Mouse (Mus musculus) heart, adult 9 months (tissue): ENCODE data around the gene Nmnat2.

ENCODE experiments used
- DNase-seq, 2 experiments: peaks; one replicate each; pipeline ENCODE4 v3.0.0; 2022; ENCODE audit warnings: low spot score in 2 of 2

Nmnat2 gene

DNA sequence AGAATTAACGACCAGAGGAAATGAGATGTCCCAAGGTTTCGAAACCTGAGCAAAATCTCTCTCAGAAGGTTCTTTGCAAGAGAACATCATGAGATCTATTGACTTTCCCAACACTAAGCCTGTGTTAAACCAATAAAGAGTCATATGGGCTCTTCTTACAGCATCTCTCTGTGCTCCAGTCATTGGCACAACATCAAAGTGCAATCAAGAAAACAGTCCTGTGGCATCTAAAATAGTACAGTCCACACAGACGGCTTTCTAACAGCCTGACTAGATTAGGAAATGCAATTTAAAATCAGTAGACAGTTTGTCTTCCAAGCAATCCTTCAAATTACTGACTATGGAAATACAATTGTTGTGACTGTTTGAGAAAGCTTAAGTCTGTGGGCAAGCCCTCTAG, 32.2 kb downstream of the Nmnat2 start:
- no peak for DNase-seq

DNA sequence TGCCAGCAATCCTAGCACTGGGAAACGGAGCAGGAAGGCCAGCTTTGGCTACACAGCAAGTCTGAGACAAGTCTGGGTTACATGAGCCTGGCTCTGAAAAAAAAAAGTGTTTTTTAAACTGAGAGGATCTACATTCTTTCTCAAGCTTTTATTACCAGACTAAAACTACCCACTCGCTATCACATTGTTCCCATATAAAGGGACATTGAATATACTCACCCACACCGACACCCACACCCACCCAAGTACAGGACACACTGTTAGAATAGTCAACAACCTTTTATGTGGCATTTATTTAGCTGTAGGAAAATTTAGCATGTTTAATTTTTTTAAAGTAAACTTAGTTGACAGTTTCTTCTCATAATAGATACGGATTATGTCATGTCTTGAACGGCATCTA, 35.3 kb downstream of the Nmnat2 start:
- no peak for DNase-seq

- no peak for DNase-seq
Observed at GRCm38 (mm10) chr1:152992271-152993134, 37.7 kb downstream of the Nmnat2 start.

- no peak for DNase-seq
Observed at GRCm38 (mm10) chr1:152993803-152994202, 39.0 kb downstream of the Nmnat2 start.

DNA sequence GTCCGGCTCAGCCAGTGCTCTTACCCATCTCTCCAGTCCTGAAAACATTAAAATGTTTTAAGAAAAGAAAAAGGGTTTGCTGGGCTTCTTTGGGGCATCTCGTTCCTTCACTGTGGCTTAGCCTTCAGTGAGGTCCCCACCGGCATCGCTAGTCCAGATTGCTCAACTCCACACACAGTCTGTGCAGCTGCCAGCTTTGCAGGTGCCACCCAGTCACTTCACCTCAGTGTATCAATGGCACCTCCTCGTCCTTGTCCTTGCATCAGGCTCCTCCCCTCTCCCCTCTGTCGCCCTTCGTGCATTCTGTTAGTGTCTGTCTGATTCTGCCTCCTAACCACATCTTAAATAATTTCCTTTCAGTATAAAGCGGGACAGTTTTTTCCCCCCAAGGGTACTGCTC, 45.2 kb downstream of the Nmnat2 start:
- DNase-seq = no peak

DNA sequence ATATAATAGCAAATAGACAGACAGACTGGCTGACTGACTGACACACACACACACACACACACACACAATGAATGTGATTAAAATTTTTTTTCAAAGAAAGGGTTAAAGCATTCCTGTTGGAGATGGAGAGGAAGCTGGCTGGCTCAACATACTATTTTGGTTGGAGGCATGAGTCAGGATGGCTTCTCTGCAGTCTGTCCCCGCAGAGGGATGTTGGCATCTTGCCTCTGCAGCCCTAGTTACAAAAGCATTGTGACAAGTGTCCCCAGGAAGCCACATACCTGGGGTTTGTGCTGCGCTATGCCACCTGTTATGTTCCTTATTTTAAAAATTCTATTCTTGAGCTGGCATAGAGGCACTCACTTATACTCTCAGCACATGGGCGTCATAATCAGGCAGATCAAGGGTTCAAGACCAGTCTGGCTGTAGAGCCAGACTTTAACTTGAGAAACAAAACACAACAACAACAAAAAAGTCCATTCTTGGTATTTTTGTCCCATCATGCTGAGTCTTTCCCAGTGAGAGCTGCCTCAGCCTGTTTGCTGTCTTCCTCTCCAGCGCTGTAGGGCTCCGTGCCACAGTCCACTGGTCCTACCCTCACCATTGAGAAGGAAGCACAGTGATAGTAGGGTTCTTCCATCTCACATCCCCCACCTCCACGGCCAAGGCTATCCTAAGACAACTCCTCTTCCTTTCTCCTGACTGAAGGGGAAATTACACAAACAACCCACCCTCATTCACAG, 45.9 kb downstream of the Nmnat2 start:
- DNase-seq = no peak

GRCm38 (mm10) chr1:153002295-153003050, 47.7 kb downstream of the Nmnat2 start:
- DNase-seq = no peak

DNA sequence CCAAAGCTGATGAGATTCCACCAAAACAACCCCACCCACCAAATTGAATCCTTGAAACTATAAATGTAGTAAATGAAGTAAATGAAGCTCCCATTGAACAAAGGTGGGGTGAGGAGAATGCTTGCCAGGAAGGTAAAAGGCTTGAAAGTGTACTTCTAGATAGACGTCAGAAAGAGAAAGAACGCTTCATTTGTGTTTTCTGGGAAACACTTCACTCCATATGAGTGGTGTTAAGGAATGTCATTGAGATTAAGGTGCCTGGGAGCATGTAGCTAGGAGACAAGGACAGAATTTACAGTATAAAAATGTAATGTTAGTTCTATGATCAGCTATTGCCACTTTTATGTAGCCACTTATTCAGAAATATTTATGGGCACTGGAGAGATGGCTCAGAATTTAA, 49.7 kb downstream of the Nmnat2 start:
- DNase-seq = no peak

- no peak for DNase-seq
Observed at GRCm38 (mm10) chr1:153006054-153006453, 51.3 kb downstream of the Nmnat2 start.

DNA sequence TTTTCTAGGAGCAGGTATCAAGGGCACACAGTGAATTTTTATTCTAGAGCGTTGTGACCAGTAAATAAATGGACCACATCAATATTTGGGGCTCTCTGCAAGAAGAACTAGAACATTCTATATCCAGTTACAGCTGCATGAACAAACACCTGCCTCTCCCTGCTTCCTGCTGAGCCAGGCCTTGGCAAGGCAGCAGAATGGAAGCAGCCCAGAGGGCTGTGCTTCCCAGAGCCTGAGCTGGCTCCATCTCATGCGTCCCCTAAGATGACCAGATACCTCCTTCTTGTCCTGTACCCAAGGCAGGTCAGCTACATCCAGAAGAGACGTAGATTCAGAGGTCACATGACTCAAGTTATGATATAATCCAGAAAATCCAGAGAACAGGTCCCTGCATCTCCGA, 52.0 kb downstream of the Nmnat2 start:
- DNase-seq = no peak

DNA sequence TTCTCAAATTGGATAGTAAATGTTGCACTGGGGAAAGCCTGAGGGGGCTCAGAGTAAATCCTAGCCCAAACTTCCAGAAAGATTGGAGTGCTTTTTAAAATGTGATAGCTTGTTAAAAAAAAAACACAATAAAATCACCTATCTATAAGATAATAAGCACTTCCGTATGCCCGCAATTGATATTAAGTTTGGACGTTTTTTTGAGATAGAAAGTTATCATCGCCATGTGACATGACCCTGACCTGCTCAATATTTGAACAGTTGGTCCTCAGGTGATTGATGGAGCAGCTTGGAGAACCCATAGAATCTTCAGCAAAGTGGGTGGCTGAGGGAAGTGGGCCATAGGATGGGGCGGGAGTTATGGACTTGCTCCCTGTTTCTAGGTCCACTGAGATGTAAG, 52.5 kb downstream of the Nmnat2 start:
- DNase-seq = no peak

DNA sequence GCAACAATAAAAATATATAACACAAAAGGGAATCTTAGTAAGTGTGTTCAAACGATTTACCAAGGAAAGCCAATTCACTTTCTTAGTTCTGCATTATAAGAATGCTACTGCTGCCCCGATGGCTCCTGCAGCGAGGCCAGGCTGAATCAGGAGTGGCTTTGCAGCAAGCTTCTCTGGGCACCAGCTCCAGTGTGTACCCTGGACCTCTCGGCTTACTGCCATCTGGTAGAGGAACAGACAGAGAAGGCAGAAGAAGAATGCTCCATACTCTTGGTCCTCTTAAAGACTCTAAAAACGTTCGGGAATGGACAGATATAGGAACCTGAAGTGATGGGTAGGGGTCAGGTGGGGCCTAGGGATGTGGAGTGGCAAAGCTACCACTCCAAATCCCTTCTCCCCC, 53.0 kb downstream of the Nmnat2 start:
- no peak for DNase-seq

DNA sequence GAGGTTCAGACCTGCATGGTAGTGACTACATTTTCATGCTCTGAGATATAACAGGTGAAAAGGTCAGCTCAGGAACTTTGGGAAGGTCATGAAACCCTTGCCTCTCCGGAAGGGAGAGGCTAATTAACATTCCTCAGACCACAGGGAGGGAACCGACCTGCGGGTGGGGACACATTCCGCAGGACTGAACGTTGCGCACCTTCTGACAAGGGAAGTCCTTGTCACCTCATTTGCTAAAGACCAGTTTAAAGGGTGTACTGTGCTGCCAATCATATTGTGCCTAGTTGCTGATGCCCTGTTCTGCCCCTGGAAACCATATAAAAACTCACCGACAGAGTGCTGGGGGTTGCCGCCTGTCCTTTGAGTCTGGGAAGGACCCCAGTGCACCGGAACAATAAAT, 54.5 kb downstream of the Nmnat2 start:
- DNase-seq = no peak

DNA sequence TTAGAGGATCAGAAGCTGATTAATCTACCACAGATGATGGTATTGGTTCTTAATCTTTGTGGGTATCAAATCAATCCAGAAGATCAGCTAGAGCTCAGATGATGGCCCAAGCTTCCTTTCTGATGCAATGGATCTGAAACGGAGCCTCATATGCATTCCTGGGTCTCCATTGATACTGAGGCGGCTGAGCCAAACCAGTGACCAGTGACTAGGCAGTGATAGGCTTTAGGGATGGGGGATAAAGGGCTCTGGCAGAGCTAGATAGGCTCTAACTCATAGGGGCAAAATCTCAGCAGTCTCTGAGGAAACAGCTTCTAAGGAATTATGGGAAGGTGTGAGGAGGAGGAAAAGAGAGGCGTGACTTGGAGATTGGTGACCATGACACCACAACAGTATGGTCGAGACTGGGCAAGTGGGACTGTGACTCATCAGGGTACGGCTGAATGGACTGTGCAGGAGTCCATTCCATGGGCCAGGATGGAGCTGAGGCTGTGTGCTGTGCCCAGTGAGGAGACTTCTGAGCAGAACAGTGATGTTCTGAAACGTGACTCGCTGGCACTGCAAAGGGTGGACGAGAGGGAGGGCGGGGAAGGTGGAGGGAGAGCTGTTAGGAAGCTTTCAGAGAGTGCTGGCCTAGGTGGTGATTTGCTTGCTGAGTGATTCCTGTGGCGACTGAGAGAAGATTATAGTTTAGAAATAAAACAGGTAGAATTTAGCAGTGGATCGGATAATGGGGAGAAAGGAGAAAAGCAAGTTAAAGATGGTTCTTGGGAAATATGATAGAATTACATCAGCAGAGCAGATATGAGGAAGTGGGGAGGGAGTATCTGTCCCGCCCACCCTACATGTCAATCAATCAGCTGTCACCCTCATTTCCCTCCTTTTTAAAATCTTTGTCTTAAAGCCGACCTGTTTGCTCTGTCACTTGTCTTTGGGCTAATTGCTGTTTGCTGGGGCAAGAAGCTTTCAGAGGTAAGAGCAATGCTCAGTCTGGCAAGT, 55.9 kb downstream of the Nmnat2 start:
- no peak for DNase-seq

- no peak for DNase-seq
Observed at GRCm38 (mm10) chr1:153011544-153011943, 56.8 kb downstream of the Nmnat2 start.

DNA sequence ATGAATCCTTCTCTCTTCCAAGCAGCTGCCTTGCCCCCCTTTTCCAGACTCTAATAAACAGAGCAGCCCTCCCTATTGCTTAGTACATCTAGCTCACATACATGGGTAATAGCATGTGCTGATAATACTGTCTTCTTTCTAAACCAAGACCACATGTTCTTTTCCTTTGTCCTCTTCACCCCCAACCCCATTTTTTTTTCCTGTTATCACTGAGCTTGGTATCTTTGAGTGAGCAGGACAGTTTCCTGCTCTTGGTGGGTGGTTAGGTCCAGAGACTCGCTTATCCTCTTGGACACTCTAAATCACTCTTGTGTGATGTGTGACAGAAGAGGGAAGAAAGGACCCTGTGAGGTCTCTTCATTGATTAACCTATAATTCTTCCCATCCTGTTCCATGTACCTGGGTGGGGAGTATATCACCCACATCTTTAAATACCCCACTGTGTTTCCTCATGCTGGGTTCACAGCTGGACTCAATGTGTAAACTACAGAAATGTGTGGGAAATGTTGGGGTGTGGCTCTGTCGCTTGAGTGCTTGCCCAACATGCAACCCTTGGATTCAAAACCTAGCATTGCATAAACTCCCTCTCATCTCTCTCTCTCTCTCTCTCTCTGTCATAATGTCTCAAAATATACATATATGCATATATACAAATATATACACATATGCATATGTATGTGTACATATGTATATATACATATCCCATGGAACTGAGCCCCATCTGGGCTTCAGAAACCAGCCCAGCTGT, 58.9 kb downstream of the Nmnat2 start:
- DNase-seq = no peak

DNA sequence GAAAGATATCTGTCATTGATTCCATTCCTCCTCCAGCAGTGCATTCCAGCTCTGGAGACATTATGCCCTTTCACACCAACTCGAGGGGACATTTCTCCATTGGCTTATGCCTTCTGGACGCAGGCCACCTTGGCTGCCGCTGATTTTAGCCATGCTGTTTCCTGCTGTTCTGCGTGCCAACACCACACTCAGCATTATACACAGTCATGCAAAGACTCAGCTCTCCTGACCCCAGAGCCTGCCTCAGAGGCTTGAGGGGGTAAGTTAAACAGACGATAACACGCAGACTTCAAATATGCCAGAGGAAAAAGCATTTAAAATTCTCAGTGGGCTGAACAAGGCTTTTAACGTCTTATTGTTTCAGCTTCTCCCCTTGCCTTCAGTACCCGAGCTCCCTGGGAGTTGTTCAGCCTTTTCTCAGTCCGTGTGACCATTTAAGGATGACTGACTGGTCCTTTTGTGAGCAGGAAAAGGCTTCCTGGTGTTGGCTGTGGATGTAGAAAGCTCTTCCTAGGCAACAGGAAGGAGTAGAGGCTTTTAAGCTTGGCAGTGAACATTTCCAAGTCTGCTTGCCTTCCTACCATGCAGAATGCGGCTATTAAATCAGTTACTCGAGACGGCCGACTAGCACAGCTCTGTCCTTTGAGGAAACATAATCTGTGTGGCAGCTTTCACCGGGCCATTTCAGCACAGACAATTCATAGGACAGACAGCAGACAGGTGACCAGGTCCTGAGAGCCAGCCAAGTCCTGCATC, 59.8 kb downstream of the Nmnat2 start:
- DNase-seq = peak; percentile 29 to 51

GRCm38 (mm10) chr1:153016465-153017163, 61.8 kb downstream of the Nmnat2 start:
- no peak for DNase-seq

DNA sequence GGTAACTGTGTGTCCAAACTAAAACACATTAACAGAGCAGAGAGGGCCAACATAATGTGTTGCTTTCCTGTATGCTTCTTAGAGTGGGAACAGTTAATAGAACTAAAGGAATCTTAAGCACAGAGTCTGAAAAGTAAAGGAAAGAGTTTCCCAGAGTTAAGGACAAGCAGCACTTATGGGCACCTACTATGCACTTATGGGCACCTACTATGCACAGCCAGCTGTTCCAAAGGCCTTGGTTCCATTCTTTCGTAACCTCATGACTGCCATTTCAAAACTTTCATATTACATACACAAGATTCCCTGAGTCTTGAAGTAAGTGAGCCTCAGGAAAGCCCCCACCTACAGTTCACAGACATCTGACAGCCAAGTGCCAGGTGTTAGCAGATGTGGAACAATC, 64.3 kb downstream of the Nmnat2 start:
- DNase-seq = no peak
